Mouse (Mus musculus) hindbrain, postnatal 0 days (tissue): Measurements from ENCODE around the gene Fgfr2. TPM values are rescaled to one million over a fixed set of nuclear protein-coding genes. Genes with fewer than 3 reads are reported as not detected.
A peak's percentile ranks its signal among the peaks of the same experiment; 100 is the strongest.

Experiments
- ATAC-seq: fragments of 200-750 bp; cut with Nextera tagmentation; 2 replicates; pipeline ENCODE4 v1.8.0; 2017; ENCODE audit warnings: mild to moderate bottlenecking, moderate TSS enrichment, moderate library complexity
- DNase-seq: peaks from one replicate; pipeline ENCODE4 v3.0.0-alpha.2; 2015; ENCODE audit warnings: low spot score
- H3K27ac ChIP-seq: fragments of 300-500 bp; sonication (generic); 2 replicates; pipeline ENCODE4 v1.5.1; 2014; ENCODE audit warnings: mild to moderate bottlenecking
- H3K27me3 ChIP-seq: fragments of 300-500 bp; sonication (generic); 2 replicates; pipeline ENCODE4 v1.6.1; 2014; ENCODE audit warnings: low read length, mixed read lengths; ENCODE audit not compliant: insufficient read depth
- H3K36me3 ChIP-seq: fragments of 300-500 bp; sonication (generic); 2 replicates; pipeline ENCODE4 v1.6.1; 2014; ENCODE audit warnings: low read length, mixed read lengths; ENCODE audit not compliant: insufficient read depth
- H3K4me1 ChIP-seq: fragments of 300-500 bp; sonication (generic); 2 replicates; pipeline ENCODE4 v1.6.1; 2014; ENCODE audit warnings: antibody characterized with exemption, low read length, mixed read lengths; ENCODE audit not compliant: insufficient read depth
- H3K4me2 ChIP-seq: fragments of 300-500 bp; sonication (generic); 2 replicates; pipeline ENCODE4 v1.6.1; 2014; ENCODE audit warnings: low read depth, mild to moderate bottlenecking, low read length, moderate library complexity, mixed read lengths
- H3K4me3 ChIP-seq: fragments of 300-500 bp; sonication (generic); 2 replicates; pipeline ENCODE4 v1.5.1; 2014; ENCODE audit warnings: low read length
- H3K9ac ChIP-seq: fragments of 300-500 bp; sonication (generic); replicated peaks from 2 replicates; pipeline ENCODE4 v1.6.1; 2014; ENCODE audit warnings: mild to moderate bottlenecking, low read length, moderate library complexity, mixed read lengths
- H3K9me3 ChIP-seq: fragments of 300-500 bp; sonication (generic); 2 replicates; pipeline ENCODE4 v1.6.1; 2016; ENCODE audit warnings: low read length, mixed read lengths
- CTCF ChIP-seq: IDR thresholded peaks from 2 replicates; pipeline ENCODE4 v1.5.1; 2016; ENCODE audit warnings: antibody characterized with exemption, control low read depth, low read depth
- WGBS: fragments of 180-500 bp; shearing (Covaris S2); extraction: QIAGEN DNeasy Blood & Tissue Kit; methylation state at CpG from one replicate; pipeline ENCODE4 v1.1.7; 2014; 5-methylcytosine and 5-hydroxymethylcytosine counted together
- polyA plus RNA-seq: library from polyadenylated mRNA; unstranded; fragments of >200 nt; fragmentation: Nextera tagmentation; extraction: Ambion mirVana; gene quantifications from 2 replicates; pipeline ENCODE4 v1.2.1, GENCODE M21; 2015
- total RNA-seq: library from RNA; depleted of rRNA; stranded (reverse); fragments of >200 nt; gene quantifications from 2 replicates; pipeline ENCODE4 v1.2.3, GENCODE M21; 2014

Fgfr2 gene
- total and polyA plus RNA-seq, 2 experiments from 2014 or later: 17.3 to 49.0 TPM

- H3K4me1 ChIP-seq: peaks cover 9% of the 10 kb centered on the region; the same call in 1 of the 2 replicates
- no peak for ATAC-seq
- no peak overlapping the region for H3K27ac ChIP-seq
- H3K4me3 ChIP-seq: no peak overlapping the region
- no peak overlapping the region for H3K4me2 ChIP-seq
- no peak overlapping the region for H3K9ac ChIP-seq
- 89% methylated on average over 12 of the region's 12 CpGs for WGBS
- no peaks in the 10 kb centered on the region for H3K27me3 ChIP-seq
- no peak for TF ChIP-seq CTCF
- DNase-seq: no peak
- H3K9me3 ChIP-seq: no peaks in the 10 kb centered on the region
- no peaks in the 10 kb centered on the region for H3K36me3 ChIP-seq
These were observed 2176.8 kb downstream of the Fgfr2 start for GRCm38 (mm10) chr7:130946303-130946702.

- 88% methylated on average over 3 of the region's 3 CpGs for WGBS
- ATAC-seq: no peak
These were observed 2177.4 kb downstream of the Fgfr2 start for GRCm38 (mm10) chr7:130945730-130946129.

GRCm38 (mm10) chr7:130944766-130945475, 2178.2 kb downstream of the Fgfr2 start:
- Histone ChIP-seq H3K4me2 (no peak overlapping the region), H3K36me3 (no peaks in the 10 kb centered on the region), H3K4me1 (peaks cover 9% of the 10 kb centered on the region; the same call in 1 of the 2 replicates), H3K4me3 (no peak overlapping the region), H3K27ac (no peak overlapping the region), H3K9me3 (no peaks in the 10 kb centered on the region), H3K9ac (no peak overlapping the region), H3K27me3 (no peaks in the 10 kb centered on the region)
- ATAC-seq (no peak), DNase-seq (no peak)
- 92% methylated on average over 11 of the region's 11 CpGs for WGBS
- TF ChIP-seq CTCF: no peak

More at GRCm38 (mm10) chr7:130945730-130946129, 2177.4 kb downstream of the Fgfr2 start:
- H3K9me3 ChIP-seq: no peaks in the 10 kb centered on the region
- no peak overlapping the region for H3K4me2 ChIP-seq
- TF ChIP-seq CTCF: no peak
- no peak overlapping the region for H3K9ac ChIP-seq
- no peak for DNase-seq
- H3K4me1 ChIP-seq: peaks cover 9% of the 10 kb centered on the region; the same call in 1 of the 2 replicates
- H3K4me3 ChIP-seq: no peak overlapping the region
- H3K36me3 ChIP-seq: no peaks in the 10 kb centered on the region
- no peak overlapping the region for H3K27ac ChIP-seq
- H3K27me3 ChIP-seq: no peaks in the 10 kb centered on the region

GRCm38 (mm10) chr7:130943280-130943895, 2179.8 kb downstream of the Fgfr2 start:
- TF ChIP-seq CTCF: no peak
- 89% methylated on average over 9 of the region's 9 CpGs for WGBS
- ATAC-seq (no peak), DNase-seq (no peak)
- H3K4me3 ChIP-seq: no peak overlapping the region
- no peaks in the 10 kb centered on the region for H3K36me3 ChIP-seq
- no peaks in the 10 kb centered on the region for H3K9me3 ChIP-seq
- H3K4me1 ChIP-seq: no peaks in the 10 kb centered on the region
- no peak overlapping the region for H3K9ac ChIP-seq
- H3K27me3 ChIP-seq: 0 out of 2 replicates have a peak, but pooled peaks cover under 1% of the 10 kb centered on the region
- no peak overlapping the region for H3K4me2 ChIP-seq
- H3K27ac ChIP-seq: no peak overlapping the region

- no peak overlapping the region for H3K9ac ChIP-seq
- H3K9me3 ChIP-seq: no peaks in the 10 kb centered on the region
- H3K27me3 ChIP-seq: peaks cover 12% of the 10 kb centered on the region; the same call in 1 of the 2 replicates
- H3K4me3 ChIP-seq: no peak overlapping the region
- ATAC-seq: no peak
- peaks cover 10% of the 10 kb centered on the region; the same call in 1 of the 2 replicates for H3K4me1 ChIP-seq
- no peak overlapping the region for H3K4me2 ChIP-seq
- no peaks in the 10 kb centered on the region for H3K36me3 ChIP-seq
- 47% methylated on average over 8 of the region's 8 CpGs for WGBS
- no peak overlapping the region for H3K27ac ChIP-seq
- peak; percentile 38 for DNase-seq
- no peak for TF ChIP-seq CTCF
These were observed 2182.4 kb downstream of the Fgfr2 start for GRCm38 (mm10) chr7:130940733-130941132.

- H3K4me2 ChIP-seq: no peak overlapping the region
- DNase-seq: no peak
- H3K27me3 ChIP-seq: peaks cover 22% of the 10 kb centered on the region; the same call in 1 of the 2 replicates
- no peaks in the 10 kb centered on the region for H3K36me3 ChIP-seq
- no peak for TF ChIP-seq CTCF
- H3K9ac ChIP-seq: no peak overlapping the region
- H3K9me3 ChIP-seq: no peaks in the 10 kb centered on the region
- H3K27ac ChIP-seq: no peak overlapping the region
- peaks cover 16% of the 10 kb centered on the region; the same call in 1 of the 2 replicates for H3K4me1 ChIP-seq
- ATAC-seq: no peak
- no peak overlapping the region for H3K4me3 ChIP-seq
- WGBS: 87% methylated on average over 8 of the region's 8 CpGs
These were observed 2184.3 kb downstream of the Fgfr2 start for GRCm38 (mm10) chr7:130938896-130939295.

GRCm38 (mm10) chr7:130938005-130938404, 2185.1 kb downstream of the Fgfr2 start:
- Histone ChIP-seq H3K4me1 (peaks cover 16% of the 10 kb centered on the region; the same call in 1 of the 2 replicates), H3K9me3 (no peaks in the 10 kb centered on the region), H3K36me3 (no peaks in the 10 kb centered on the region), H3K27ac (no peak overlapping the region), H3K9ac (no peak overlapping the region), H3K27me3 (peaks cover 30% of the 10 kb centered on the region), H3K4me3 (no peak overlapping the region), H3K4me2 (peak overlapping the region; percentile 64)
- TF ChIP-seq CTCF: no peak
- DNase-seq (no peak), ATAC-seq (no peak)
- WGBS: 56% methylated on average over 4 of the region's 4 CpGs
